Mouse (Mus musculus) CH12.LX (cell line): ENCODE measurements around the gene Zswim8. TPM values are rescaled to one million over a fixed set of nuclear protein-coding genes. Genes with fewer than 3 reads are reported as not detected.

Experiments
- DNase-seq: peaks from one replicate; pipeline ENCODE4 v3.0.0-alpha.2; 2013; ENCODE audit errors: extremely low read depth
- H3K27ac ChIP-seq: 2 replicates; pipeline ENCODE4 v1.5.1; 2012; ENCODE audit warnings: low read depth, mild to moderate bottlenecking, control low read depth, moderate library complexity; ENCODE audit not compliant: insufficient read depth
- H3K27me3 ChIP-seq: replicated peaks from 2 replicates; pipeline ENCODE3; 2012; ENCODE audit warnings: inconsistent platforms
- H3K36me3 ChIP-seq, 2 experiments: replicated peaks in 1 of 2; 2 replicates each; pipeline versions ENCODE3 to v1.6.1; 2012; ENCODE audit warnings: inconsistent platforms in 1 of 2, low read length in 1 of 2, mild to moderate bottlenecking in 1 of 2, mixed read lengths in 1 of 2, moderate library complexity in 1 of 2; ENCODE audit not compliant: control insufficient read depth in 1 of 2, insufficient read depth in 1 of 2
- H3K4me1 ChIP-seq, 2 experiments: 2 replicates each; pipeline ENCODE4 v1.6.1; 2012; ENCODE audit warnings: inconsistent platforms in 1 of 2, moderate library complexity in 1 of 2; ENCODE audit not compliant: insufficient read depth in 2 of 2, control insufficient read depth in 1 of 2
- H3K4me2 ChIP-seq: 2 replicates; pipeline ENCODE4 v1.6.1; 2012; ENCODE audit warnings: low read depth, mild to moderate bottlenecking, control low read depth; ENCODE audit not compliant: poor library complexity, insufficient read depth, severe bottlenecking
- H3K4me3 ChIP-seq, 3 experiments: fragments of 150-350 bp in 1 of 3; sonication (generic) in 1 of 3; replicated peaks in 1 of 3; 2 replicates each; pipeline versions ENCODE3 to v1.5.1; 2011 to 2012; ENCODE audit warnings: low read depth in 2 of 3, low read length in 2 of 3, mild to moderate bottlenecking in 2 of 3, moderate library complexity in 2 of 3, control low read depth in 1 of 3, improper control_type of control experiment in 1 of 3, inconsistent platforms in 1 of 3, mixed read lengths in 1 of 3; ENCODE audit not compliant: poor library complexity in 1 of 3
- H3K79me2 ChIP-seq: replicated peaks from 2 replicates; pipeline ENCODE4 v1.6.1; 2012; ENCODE audit warnings: mild to moderate bottlenecking, moderate library complexity; ENCODE audit not compliant: control insufficient read depth, poor library complexity, insufficient read depth, severe bottlenecking; ENCODE audit errors: extremely low read depth
- H3K9ac ChIP-seq: 2 replicates; pipeline ENCODE4 v1.6.1; 2012; ENCODE audit warnings: low read depth, mild to moderate bottlenecking, control low read depth, moderate library complexity; ENCODE audit not compliant: insufficient read depth
- H3K9me3 ChIP-seq: replicated peaks from 2 replicates; pipeline ENCODE3; 2012; ENCODE audit warnings: low read length, inconsistent platforms, mixed read lengths
- BHLHE40 ChIP-seq: IDR thresholded peaks from 2 replicates; pipeline ENCODE4 v1.6.1; 2011; ENCODE audit warnings: mild to moderate bottlenecking, low read depth, low read length, improper control_type of control experiment
- CHD1 ChIP-seq: IDR thresholded peaks from 2 replicates; pipeline ENCODE4 v1.6.1; 2012; ENCODE audit warnings: low read depth, low read length, improper control_type of control experiment, inconsistent platforms
- CHD2 ChIP-seq: IDR thresholded peaks from 2 replicates; pipeline ENCODE4 v1.6.1; 2011; ENCODE audit warnings: low read length, improper control_type of control experiment
- CTCF ChIP-seq, 2 experiments: IDR thresholded peaks in 1 of 2; conservative IDR thresholded peaks in 1 of 2; 2 replicates each; pipeline ENCODE4 v1.5.1; 2011 to 2012; ENCODE audit warnings: low read depth in 2 of 2, low read length in 2 of 2, improper control_type of control experiment in 1 of 2, inconsistent platforms in 1 of 2, mild to moderate bottlenecking in 1 of 2, moderate library complexity in 1 of 2
- E2F4 ChIP-seq: IDR thresholded peaks from 2 replicates; pipeline ENCODE4 v1.6.1; 2011; ENCODE audit warnings: low read depth, low read length, improper control_type of control experiment; ENCODE audit not compliant: insufficient replicate concordance
- EP300 ChIP-seq: IDR thresholded peaks from 2 replicates; pipeline ENCODE4 v1.6.1; 2011; ENCODE audit warnings: low read length, improper control_type of control experiment
- GABPA ChIP-seq: IDR thresholded peaks from 2 replicates; pipeline ENCODE4 v1.6.1; 2012; ENCODE audit warnings: low read depth, low read length, improper control_type of control experiment, inconsistent platforms; ENCODE audit not compliant: insufficient replicate concordance
- JUN ChIP-seq: IDR thresholded peaks from 2 replicates; pipeline ENCODE4 v1.6.1; 2011; ENCODE audit warnings: low read depth, mild to moderate bottlenecking, low read length, improper control_type of control experiment, moderate library complexity; ENCODE audit not compliant: insufficient read depth
- JUND ChIP-seq: conservative IDR thresholded peaks from 2 replicates; pipeline ENCODE4 v1.6.1; 2011; ENCODE audit warnings: low read depth, low read length, improper control_type of control experiment
- KAT2A ChIP-seq: IDR thresholded peaks from 2 replicates; pipeline ENCODE4 v1.6.1; 2012; ENCODE audit warnings: low read length, improper control_type of control experiment, inconsistent platforms; ENCODE audit not compliant: insufficient replicate concordance
- MAFK ChIP-seq: IDR thresholded peaks from 2 replicates; pipeline ENCODE4 v1.6.1; 2011; ENCODE audit warnings: low read length, improper control_type of control experiment; ENCODE audit not compliant: insufficient replicate concordance
- MAX ChIP-seq: IDR thresholded peaks from 2 replicates; pipeline ENCODE4 v1.6.1; 2011; ENCODE audit warnings: low read length, improper control_type of control experiment
- NELFE ChIP-seq: IDR thresholded peaks from 2 replicates; pipeline ENCODE4 v1.6.1; 2011; ENCODE audit warnings: low read depth, low read length, improper control_type of control experiment
- NRF1 ChIP-seq: IDR thresholded peaks from 2 replicates; pipeline ENCODE4 v1.6.1; 2014; ENCODE audit warnings: low read depth, mild to moderate bottlenecking, inconsistent platforms, low read length, improper control_type of control experiment, moderate library complexity
- PAX5 ChIP-seq: IDR thresholded peaks from 2 replicates; pipeline ENCODE4 v1.6.1; 2012; ENCODE audit warnings: low read length, inconsistent platforms, mixed read lengths
- POLR2A ChIP-seq: IDR thresholded peaks from 2 replicates; pipeline ENCODE4 v1.6.1; 2011; ENCODE audit warnings: low read depth, mild to moderate bottlenecking, improper control_type of control experiment, low read length
- POLR2AphosphoS2 ChIP-seq: IDR thresholded peaks from 2 replicates; pipeline ENCODE4 v1.6.1; 2011; ENCODE audit warnings: low read depth, low read length, improper control_type of control experiment
- RAD21 ChIP-seq: IDR thresholded peaks from 2 replicates; pipeline ENCODE4 v1.6.1; 2011; ENCODE audit warnings: low read depth, mild to moderate bottlenecking, low read length, improper control_type of control experiment, moderate library complexity
- SIN3A ChIP-seq: IDR thresholded peaks from 2 replicates; pipeline ENCODE4 v1.6.1; 2012; ENCODE audit warnings: low read length, improper control_type of control experiment, inconsistent platforms
- SMC3 ChIP-seq: IDR thresholded peaks from 2 replicates; pipeline ENCODE4 v1.6.1; 2011; ENCODE audit warnings: low read depth, low read length, improper control_type of control experiment
- TBP ChIP-seq: conservative IDR thresholded peaks from 2 replicates; pipeline ENCODE4 v1.6.1; 2011; ENCODE audit warnings: low read depth, low read length, improper control_type of control experiment
- TCF12 ChIP-seq: IDR thresholded peaks from 2 replicates; pipeline ENCODE4 v1.6.1; 2014; ENCODE audit warnings: low read depth, mild to moderate bottlenecking, inconsistent platforms, low read length, improper control_type of control experiment
- UBTF ChIP-seq: IDR thresholded peaks from 2 replicates; pipeline ENCODE4 v1.6.1; 2012; ENCODE audit warnings: low read depth, mild to moderate bottlenecking, inconsistent platforms, low read length, improper control_type of control experiment, moderate library complexity
- USF1 ChIP-seq: IDR thresholded peaks from 2 replicates; pipeline ENCODE4 v1.6.1; 2014; ENCODE audit warnings: low read depth, mild to moderate bottlenecking, inconsistent platforms, low read length, improper control_type of control experiment
- USF2 ChIP-seq: conservative IDR thresholded peaks from 2 replicates; pipeline ENCODE4 v1.6.1; 2011; ENCODE audit warnings: low read depth, low read length, improper control_type of control experiment
- ZKSCAN1 ChIP-seq: IDR thresholded peaks from 2 replicates; pipeline ENCODE4 v1.6.1; 2012; ENCODE audit warnings: low read depth, inconsistent platforms, low read length, improper control_type of control experiment, borderline replicate concordance
- ZMIZ1 ChIP-seq: IDR thresholded peaks from 2 replicates; pipeline ENCODE4 v1.6.1; 2012; ENCODE audit warnings: low read depth, mild to moderate bottlenecking, inconsistent platforms, low read length, improper control_type of control experiment
- ZNF384 ChIP-seq: IDR thresholded peaks from 2 replicates; pipeline ENCODE4 v1.6.1; 2012; ENCODE audit warnings: low read depth, low read length, improper control_type of control experiment, inconsistent platforms
- dilution Hi-C: fragments of 300-500 bp; cut with MboI; formaldehyde crosslinking; loops from 2 replicates; pipeline ENCODE4 v1.14.3; 2020; ENCODE audit warnings: low sequenced_read_pairs; ENCODE audit not compliant: extremely low pct_unique_long_range_greater_than_20kb, extremely low pct_ligation_motif_present
- in situ Hi-C: fragments of 300-500 bp; cut with MboI; formaldehyde crosslinking; loops from 3 replicates; pipeline ENCODE4 v1.14.3; 2019; ENCODE audit warnings: low sequenced_read_pairs, low pct_ligation_motif_present, low pct_unique_long_range_greater_than_20kb, mixed read lengths
- polyA plus RNA-seq: library from polyadenylated mRNA; unstranded; fragments of >175 nt; gene quantifications from 2 replicates; pipeline ENCODE4 v1.2.1, GENCODE M21; 2012; ENCODE audit warnings: low read depth; ENCODE audit not compliant: insufficient read length
- total RNA-seq, 2 experiments: library from RNA; depleted of rRNA; stranded (reverse); fragments of 300-350 nt in 1 of 2; fragments of >200 nt in 1 of 2; gene quantifications; 2 replicates each; pipeline ENCODE4 v1.2.3; 2012 to 2014

The Zswim8 gene
- total and polyA plus RNA-seq, 3 experiments, result 9.5 to 39.6 (median 22.6) TPM

DNA sequence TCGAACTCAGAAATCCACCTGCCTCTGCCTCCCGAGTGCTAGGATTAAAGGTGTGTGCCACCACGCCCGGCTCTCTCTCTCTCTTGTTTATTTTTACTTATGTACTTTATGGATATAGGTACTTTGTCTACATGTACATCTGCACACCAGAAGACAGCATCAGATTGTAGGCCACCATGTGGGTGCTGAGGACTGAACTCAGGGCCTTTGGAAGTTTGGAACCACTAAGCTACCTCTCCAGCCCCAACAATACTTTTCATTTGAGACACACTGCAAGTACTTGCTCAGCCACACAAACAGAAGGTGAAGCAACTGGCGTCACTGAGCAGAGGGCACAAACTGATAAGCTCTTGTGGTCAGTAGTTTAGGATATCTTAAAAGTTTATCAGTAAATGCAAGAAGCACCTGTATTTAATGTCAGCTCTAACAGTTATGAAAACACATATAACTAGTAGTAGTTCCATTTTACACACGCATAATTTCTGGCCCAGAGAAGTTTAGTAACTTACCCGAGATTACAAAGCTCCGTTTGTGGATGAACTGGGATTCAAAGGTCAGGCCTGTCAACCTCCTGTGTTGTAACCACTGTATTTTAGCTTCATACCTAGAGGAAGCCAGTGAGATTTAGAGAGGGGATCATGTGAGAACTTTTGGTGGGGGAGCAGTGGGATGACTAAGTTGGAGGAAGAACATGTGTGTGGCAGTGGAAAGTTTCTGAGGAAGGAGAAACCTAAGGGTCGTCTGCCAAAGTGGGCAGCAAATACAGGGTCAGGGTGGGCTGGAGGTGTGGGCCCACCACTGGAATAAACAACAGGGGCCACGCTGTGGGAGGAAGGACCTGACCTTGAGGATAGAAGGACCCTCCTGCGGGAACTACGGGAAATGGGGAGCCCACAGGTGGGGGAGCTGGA, 25.9 kb downstream of the Zswim8 start:
- dilution Hi-C loops, result no loop called here
- Histone ChIP-seq H3K4me1 (peaks cover 0 to 20% of the 10 kb centered on the region in 2 experiments; a peak in 2 of 4 replicates), H3K36me3 (peaks cover 37 to 69% of the 10 kb centered on the region in 2 experiments), H3K79me2 (no peaks in the 10 kb centered on the region; the same call in 1 of the 2 replicates), H3K27ac (no peak overlapping the region), H3K9me3 (no peaks in the 10 kb centered on the region), H3K4me2 (peak overlapping the region; percentile 76), H3K4me3 (peak overlapping the region; percentile 81 to 91 (median 83)), H3K9ac (peak overlapping the region; percentile 87), H3K27me3 (no peaks in the 10 kb centered on the region)
- DNase-seq, result peak; percentile 26
- in situ Hi-C loops, result no loop called here
- TF ChIP-seq USF1 (no peak), TCF12 (no peak), USF2 (no peak), POLR2A (no peak), TBP (no peak), ZKSCAN1 (no peak), BHLHE40 (no peak), CHD2 (no peak), NELFE (no peak), GABPA (no peak), SMC3 (no peak), RAD21 (no peak), MAFK (no peak), MAX (no peak), SIN3A (no peak), POLR2AphosphoS2 (no peak), E2F4 (no peak)

DNA sequence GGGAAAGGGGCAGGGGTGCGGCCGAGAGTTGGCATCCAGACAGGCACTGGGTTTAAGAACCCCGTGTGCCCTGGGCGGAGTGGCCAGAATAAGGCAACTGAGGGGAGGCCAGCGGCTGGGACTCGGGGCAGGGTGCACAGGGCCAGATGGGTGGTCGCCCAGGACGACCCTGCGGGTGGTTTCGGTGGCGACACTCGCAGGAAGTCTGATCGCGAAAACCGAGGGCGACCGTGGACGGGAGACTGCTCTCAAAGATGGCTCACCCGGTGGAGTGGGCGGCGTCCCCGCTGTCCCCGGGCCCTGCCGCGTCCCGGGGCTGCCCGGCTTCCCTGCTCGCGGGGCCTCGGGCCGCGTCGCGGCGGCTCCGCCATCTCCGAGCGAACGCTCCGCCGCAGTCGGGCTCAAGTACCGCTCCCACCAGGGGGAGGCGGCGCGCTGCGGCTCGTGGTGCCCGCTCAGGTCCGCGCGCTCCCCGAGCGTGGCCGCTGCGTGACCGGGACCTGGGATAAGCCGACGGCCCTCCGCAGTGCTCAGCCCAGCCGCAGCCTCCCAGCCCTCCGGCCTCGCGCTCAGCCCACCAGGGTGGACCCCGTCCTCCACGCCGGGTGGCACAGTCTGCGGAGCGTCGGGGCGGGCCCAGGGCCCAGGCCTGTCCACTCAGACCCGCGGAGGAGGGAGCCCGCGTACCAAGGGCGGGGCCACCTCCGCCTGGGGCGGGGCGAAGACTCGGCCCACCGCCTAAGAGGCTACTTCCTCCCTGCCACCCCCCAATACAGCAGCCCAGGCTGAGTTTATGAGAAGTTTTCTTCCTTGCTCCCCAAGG, 26.8 kb downstream of the Zswim8 start, which contains the start of gene Ndst2:
Ndst2 (minus strand) TSS at position 611 of the 823 bp plus-strand sequence.
- H3K4me1 ChIP-seq, result peaks cover 0 to 20% of the 10 kb centered on the region in 2 experiments; a peak in 2 of 4 replicates
- H3K27ac ChIP-seq, result 0 out of 2 replicates have a peak within 1 kb of the TSS, but pooled peaks have one; percentile 2
- dilution Hi-C loops (no loop called here), in situ Hi-C loops (no loop called here)
- H3K36me3 ChIP-seq, result peaks cover 37 to 69% of the 10 kb centered on the region in 2 experiments
- H3K4me2 ChIP-seq, result peak within 1 kb of the TSS; percentile 76
- H3K27me3 ChIP-seq, result no peaks in the 10 kb centered on the region
- H3K79me2 ChIP-seq, result no peaks in the 10 kb centered on the region; the same call in 1 of the 2 replicates
- peak; percentile 79 for DNase-seq
- H3K9ac ChIP-seq, result peak within 1 kb of the TSS; percentile 87
- H3K4me3 ChIP-seq, result peak within 1 kb of the TSS; percentile 81 to 91 (median 83)
- H3K9me3 ChIP-seq, result no peaks in the 10 kb centered on the region
- TF ChIP-seq JUN, result no peak
- no peak for TF ChIP-seq ZNF384
- no peak; the same call in none of the 2 replicates for TF ChIP-seq SIN3A
- TF ChIP-seq NELFE, result peak; percentile 36; the same call in 1 of the 2 replicates
- TF ChIP-seq EP300, result no peak
- TF ChIP-seq JUND, result no peak
- no peak for TF ChIP-seq PAX5
- TF ChIP-seq MAFK, result no peak
- no peak for TF ChIP-seq KAT2A
- TF ChIP-seq USF2, result no peak
- peak; percentile 61 for TF ChIP-seq POLR2A
- no peak for TF ChIP-seq USF1
- peak; percentile 66; the same call in 1 of the 2 replicates for TF ChIP-seq ZMIZ1
- no peak for TF ChIP-seq RAD21
- TF ChIP-seq MAX, result no peak
- no peak for TF ChIP-seq CHD2
- TF ChIP-seq CHD1, result peak; percentile 98
- 0 out of 2 replicates have a peak, but pooled peaks have one; percentile 45 for TF ChIP-seq UBTF
- TF ChIP-seq CTCF (conservative IDR thresholded peaks at IDR 0.05 in 1 of 2, IDR thresholded peaks at IDR 0.05 in 1 of 2; ENCODE audit: low read depth in 2 of 2, low read length in 2 of 2), result no peak
- peak; percentile 41; the same call in 1 of the 2 replicates for TF ChIP-seq NRF1
